ENCODE assay signal across 9 mouse cellular contexts in the genomic region with DNA sequence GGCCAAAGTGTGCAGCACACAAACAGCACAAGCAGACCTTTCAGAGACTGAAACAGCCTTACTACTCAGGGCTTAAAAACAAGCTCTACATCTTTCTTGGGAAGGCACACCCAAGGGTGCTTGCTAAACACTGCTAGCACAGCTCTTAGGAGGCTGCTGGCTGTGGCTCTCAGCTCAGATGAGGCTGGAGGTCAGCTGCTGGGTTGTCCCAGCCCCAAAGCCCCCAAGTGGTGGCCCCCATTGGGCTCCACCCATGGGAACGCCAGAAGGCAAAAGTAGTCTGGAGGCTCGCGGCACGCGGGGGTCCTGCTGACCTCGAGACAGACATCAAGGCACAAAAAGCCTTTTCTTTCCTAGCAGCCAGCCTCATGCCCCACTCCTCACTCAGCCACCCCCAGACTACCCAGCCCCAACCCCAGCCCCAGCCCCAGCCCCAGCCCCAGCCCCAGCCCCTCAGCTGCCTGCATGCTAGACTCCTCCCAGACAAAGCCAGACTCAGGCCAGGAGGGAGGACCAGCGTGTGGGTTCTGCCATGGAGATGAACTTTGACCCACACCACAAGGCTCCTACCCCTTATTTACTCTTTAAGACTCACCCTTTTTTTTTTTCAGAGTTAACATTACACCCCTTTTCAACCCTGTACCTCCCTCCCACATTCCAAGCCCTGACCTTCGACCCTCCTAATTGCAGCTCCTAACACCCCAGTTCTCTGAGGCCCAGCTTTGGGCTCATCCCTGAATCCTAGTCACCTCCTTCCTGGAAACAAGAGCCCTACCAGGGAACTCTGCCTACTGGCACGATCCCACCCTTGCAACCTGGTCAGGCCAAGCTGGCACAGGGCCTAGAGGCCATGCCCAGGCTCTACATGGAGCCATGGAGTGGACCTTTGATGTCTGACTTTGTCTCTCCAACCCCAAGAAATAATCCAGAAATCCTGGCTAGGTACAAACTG. TPM values are rescaled to one million over a fixed set of nuclear protein-coding genes. Genes with fewer than 3 reads are reported as not detected.
A peak's percentile ranks its signal among the peaks of the same experiment; 100 is the strongest.
DNase-seq lines count a peak whose midpoint lies in the region; ATAC-seq and TF ChIP-seq lines count a peak whose summit lies in the region.
"Had no signal": no experiment of that assay in that cellular context is flagged by ENCODE, and none has a peak within 500 bp of the region (broad histone marks: within the 10 kb centered on the region; RNA-seq: fewer than 3 reads in every experiment).

No protein-coding gene starts in this region.

- H3K4me3 ChIP-seq in forebrain, embryonic 11.5 days (ENCODE audit: low read depth, low read length): no peak overlapping the region
- H3K4me3 ChIP-seq in forebrain, embryonic 15.5 days: no peak overlapping the region
- H3K4me3 ChIP-seq in cerebellum, adult 2 months (replicated peaks; ENCODE audit: insufficient read depth, low read depth, low read length): no peak overlapping the region
- no peak overlapping the region for H3K4me3 ChIP-seq in limb, embryonic 13.5 days
- H3K4me3 ChIP-seq: myocyte had no signal

- 0 out of 2 replicates have a peak, but pooled peaks have one; percentile 43 for ATAC-seq in forebrain, embryonic 11.5 days (replicated peaks; ENCODE audit: low FRiP score)
- ATAC-seq in forebrain, embryonic 15.5 days (replicated peaks): no peak
- ATAC-seq in limb, embryonic 13.5 days (ENCODE audit: low FRiP score, low read depth): peak; percentile 12; the same call in 1 of the 2 replicates

- H3K4me2 ChIP-seq in forebrain, embryonic 11.5 days (ENCODE audit: low read depth, low read length, severe bottlenecking): no peak overlapping the region
- no peak overlapping the region for H3K4me2 ChIP-seq in forebrain, embryonic 15.5 days (replicated peaks)
- no peak overlapping the region for H3K4me2 ChIP-seq in limb, embryonic 13.5 days (replicated peaks)

- no peaks in the 10 kb centered on the region for H3K27me3 ChIP-seq in forebrain, embryonic 11.5 days (ENCODE audit: control insufficient read depth, insufficient read depth, low read length)
- no peaks in the 10 kb centered on the region for H3K27me3 ChIP-seq in forebrain, embryonic 15.5 days
- H3K27me3 ChIP-seq in cerebellum, adult 2 months (ENCODE audit: control insufficient read depth, insufficient read depth, low read length): no peaks in the 10 kb centered on the region
- no peaks in the 10 kb centered on the region for H3K27me3 ChIP-seq in limb, embryonic 13.5 days

- 0 out of 2 replicates have a peak overlapping the region, but pooled peaks have one; percentile 2 for H3K27ac ChIP-seq in forebrain, embryonic 11.5 days (ENCODE audit: low read depth, low read length)
- H3K27ac ChIP-seq in forebrain, embryonic 15.5 days (replicated peaks): no peak overlapping the region
- no peak overlapping the region for H3K27ac ChIP-seq in cerebellum, adult 2 months (ENCODE audit: insufficient read depth, low read length)
- peak overlapping the region; percentile 72 for H3K27ac ChIP-seq in limb, embryonic 13.5 days

- 11% methylated on average over 9 of the region's 9 CpGs for WGBS in forebrain, embryonic 11.5 days
- 16% methylated on average over 9 of the region's 9 CpGs for WGBS in forebrain, embryonic 15.5 days
- 47% methylated on average over 9 of the region's 9 CpGs for WGBS in cerebellum, adult 2 months
- WGBS in limb, embryonic 13.5 days: 28% methylated on average over 9 of the region's 9 CpGs

- no peak overlapping the region for H3K9ac ChIP-seq in forebrain, embryonic 11.5 days (ENCODE audit: low read length)
- H3K9ac ChIP-seq in forebrain, embryonic 15.5 days (replicated peaks): no peak overlapping the region
- no peak overlapping the region for H3K9ac ChIP-seq in limb, embryonic 13.5 days

- no peak for TF ChIP-seq POLR2A in cerebellum, adult 2 months (IDR thresholded peaks at IDR 0.05; ENCODE audit: borderline replicate concordance, insufficient read depth, low read length)

- no peaks in the 10 kb centered on the region for H3K9me3 ChIP-seq in forebrain, embryonic 11.5 days (ENCODE audit: control insufficient read depth, low read length)
- no peaks in the 10 kb centered on the region for H3K9me3 ChIP-seq in forebrain, embryonic 15.5 days
- no peaks in the 10 kb centered on the region for H3K9me3 ChIP-seq in limb, embryonic 13.5 days

- H3K4me1 ChIP-seq in forebrain, embryonic 11.5 days (replicated peaks; ENCODE audit: control insufficient read depth, insufficient read depth, low read length): peaks cover 27% of the 10 kb centered on the region; the same call in 1 of the 2 replicates
- peaks cover 59% of the 10 kb centered on the region for H3K4me1 ChIP-seq in forebrain, embryonic 15.5 days
- peaks cover 26% of the 10 kb centered on the region for H3K4me1 ChIP-seq in cerebellum, adult 2 months (ENCODE audit: control insufficient read depth, insufficient read depth, low read length)
- H3K4me1 ChIP-seq in limb, embryonic 13.5 days: peaks cover 79% of the 10 kb centered on the region

- TF ChIP-seq CTCF in cerebellum, adult 2 months (IDR thresholded peaks at IDR 0.05; ENCODE audit: borderline replicate concordance, insufficient read depth, low read depth, low read length): no peak

- DNase-seq in forebrain, embryonic 11.5 days (ENCODE audit: low spot score): no peak
- DNase-seq in cerebellum, adult 2 months: peak; percentile 76 to 84
- DNase-seq in heart, postnatal 4 days: peak; percentile 43
- no peak for DNase-seq in frontal cortex, adult 2 months (ENCODE audit: extremely low spot score in 1 of 2, low spot score in 1 of 2)
- DNase-seq in urinary bladder, postnatal 10 days (ENCODE audit: low spot score): no peak
- DNase-seq in spleen, adult 12 weeks (ENCODE audit: low spot score): no peak

- H3K36me3 ChIP-seq in forebrain, embryonic 11.5 days (ENCODE audit: control insufficient read depth, insufficient read depth, low read length): peaks cover 2% of the 10 kb centered on the region; the same call in 1 of the 2 replicates
- peaks cover 44% of the 10 kb centered on the region for H3K36me3 ChIP-seq in forebrain, embryonic 15.5 days
- peaks cover 49% of the 10 kb centered on the region for H3K36me3 ChIP-seq in limb, embryonic 13.5 days

RNA-seq across cellular contexts. Expression of gene 4930404H24Rik, which starts 57.4 kb away (rescaled TPM):
- not detected in 2 replicates for polyA plus RNA-seq in forebrain, embryonic 11.5 days (2014; fragmentation: Nextera tagmentation; extraction: Ambion mirVana)
- not detected in 2 replicates for polyA plus RNA-seq in forebrain, embryonic 15.5 days (2015; fragmentation: Nextera tagmentation; extraction: Ambion mirVana)
- polyA plus RNA-seq in cerebellum, adult 2 months (2012; rRNA removed): not detected in 2 replicates
- not detected for total RNA-seq in heart, postnatal 4 days (2021)
- polyA plus RNA-seq in limb, embryonic 13.5 days (2015; fragmentation: Nextera tagmentation; extraction: Ambion mirVana): not detected in 2 replicates
- polyA plus RNA-seq in frontal cortex, adult 2 months (2012; rRNA removed): not detected in 2 replicates
- polyA plus RNA-seq: myocyte had no signal

Comparison
In these comparisons a context has a peak if more than half of its experiments do, and no peak if none do; other contexts are left out.
1. H3K27ac ChIP-seq: peak in forebrain, embryonic 11.5 days (single experiment) and limb, embryonic 13.5 days (single experiment); none in forebrain, embryonic 15.5 days (single experiment) and cerebellum, adult 2 months (single experiment).
2. DNase-seq: peak in cerebellum, adult 2 months (2 of 2) and heart, postnatal 4 days (single experiment); none in forebrain, embryonic 11.5 days (single experiment), frontal cortex, adult 2 months (0 of 2), urinary bladder, postnatal 10 days (single experiment) and spleen, adult 12 weeks (single experiment).